Mouse (Mus musculus) CH12.LX (cell line): Measurements from ENCODE around the gene Ifitm1.
"Not testable (repeated sequence)": the region's sequence is repeated elsewhere in the genome, so short reads cannot be mapped to it uniquely, and the experiment has no call there.

Source experiments
- BHLHE40 ChIP-seq: IDR thresholded peaks from 2 replicates; pipeline ENCODE4 v1.6.1; 2011; ENCODE audit warnings: mild to moderate bottlenecking, low read depth, low read length, improper control_type of control experiment
- CTCF ChIP-seq, 2 experiments: IDR thresholded peaks in 1 of 2; conservative IDR thresholded peaks in 1 of 2; 2 replicates each; pipeline ENCODE4 v1.5.1; 2011 to 2012; ENCODE audit warnings: low read depth in 2 of 2, low read length in 2 of 2, improper control_type of control experiment in 1 of 2, inconsistent platforms in 1 of 2, mild to moderate bottlenecking in 1 of 2, moderate library complexity in 1 of 2
- E2F4 ChIP-seq: IDR thresholded peaks from 2 replicates; pipeline ENCODE4 v1.6.1; 2011; ENCODE audit warnings: low read depth, low read length, improper control_type of control experiment; ENCODE audit not compliant: insufficient replicate concordance
- EP300 ChIP-seq: IDR thresholded peaks from 2 replicates; pipeline ENCODE4 v1.6.1; 2011; ENCODE audit warnings: low read length, improper control_type of control experiment
- MAFK ChIP-seq: IDR thresholded peaks from 2 replicates; pipeline ENCODE4 v1.6.1; 2011; ENCODE audit warnings: low read length, improper control_type of control experiment; ENCODE audit not compliant: insufficient replicate concordance
- NELFE ChIP-seq: IDR thresholded peaks from 2 replicates; pipeline ENCODE4 v1.6.1; 2011; ENCODE audit warnings: low read depth, low read length, improper control_type of control experiment

- TF ChIP-seq BHLHE40 (peak; percentile 55), MAFK (peak; percentile 89), EP300 (peak; percentile 84)
- TF ChIP-seq CTCF (conservative IDR thresholded peaks at IDR 0.05 in 1 of 2, IDR thresholded peaks at IDR 0.05 in 1 of 2; ENCODE audit: low read depth in 2 of 2, low read length in 2 of 2); E2F4; NELFE: not testable (repeated sequence)
Observed at GRCm38 (mm10) chr7:140976720-140977119, 9.7 kb downstream of the Ifitm1 start.
